Mouse (Mus musculus) v-Abl transformed pro-B cells (cell line): Measurements from ENCODE around the gene Nmnat3.

Source experiments
- in situ Hi-C, 2 experiments: fragments of 400-800 bp; cut with MboI; formaldehyde crosslinking; loops; one replicate each; pipeline ENCODE4 v1.15.1; 2025; ENCODE audit not compliant: unreplicated experiment in 2 of 2

The Nmnat3 gene

DNA sequence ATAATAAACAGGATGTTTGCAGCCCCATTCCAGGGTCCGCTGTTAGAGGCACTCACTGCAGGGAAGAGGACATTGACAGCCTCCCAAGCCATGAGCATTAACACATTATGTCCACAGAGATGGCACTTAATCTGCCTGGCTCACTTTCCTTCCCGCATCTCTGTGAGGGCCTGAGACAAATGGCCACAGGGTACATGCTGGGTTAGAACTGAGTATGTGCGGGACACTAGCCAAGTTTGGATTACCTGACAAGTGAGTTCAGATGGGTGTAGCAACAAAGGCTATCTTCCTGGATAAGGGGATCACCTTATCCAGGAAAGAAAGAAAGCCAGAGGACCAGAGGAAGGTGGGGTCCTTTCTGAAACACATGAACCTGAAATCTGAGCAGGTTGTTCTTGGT lies 59.8 kb downstream of the Nmnat3 start:
- in situ Hi-C loops = no loop called here

DNA sequence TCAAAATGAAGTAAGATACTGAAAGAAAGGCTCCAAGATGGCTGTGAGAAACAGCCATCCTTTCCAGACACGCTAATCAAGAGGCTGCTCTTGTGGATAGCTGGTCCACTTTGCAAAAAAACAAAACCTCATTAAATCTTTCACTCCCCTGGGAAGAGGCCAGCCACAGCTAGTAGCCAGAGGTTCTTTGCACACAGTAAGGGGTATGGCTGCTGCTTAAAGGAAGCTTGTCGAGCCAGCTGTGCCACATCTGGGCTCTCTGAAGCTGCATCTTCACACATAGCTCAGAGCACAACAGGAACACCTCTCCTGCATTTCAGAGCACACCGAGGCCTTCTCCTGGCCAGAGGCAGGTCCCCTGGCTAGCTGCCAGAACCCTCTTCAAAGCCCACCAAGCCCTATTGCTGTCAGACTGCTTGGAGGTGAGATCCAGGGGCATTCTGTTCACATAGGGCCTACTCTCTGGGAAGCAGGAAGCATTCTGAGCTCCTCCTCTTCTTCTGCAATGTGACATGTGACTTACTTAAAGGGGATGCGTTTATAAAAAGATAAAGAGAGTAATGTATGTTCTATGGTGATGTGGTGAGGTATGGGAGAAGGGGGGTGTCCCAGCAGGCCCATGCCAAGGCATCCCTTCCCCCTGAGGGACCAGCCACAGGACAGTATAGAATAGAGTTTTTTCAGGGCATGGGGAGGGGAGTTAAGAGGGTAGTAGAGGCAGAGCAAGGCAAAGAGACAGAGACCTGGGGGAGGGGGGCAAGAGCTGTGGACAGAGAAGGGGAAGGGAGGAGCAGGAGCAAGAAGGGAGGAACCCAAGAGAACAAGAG lies 63.3 kb downstream of the Nmnat3 start:
- in situ Hi-C loops = no loop called here

DNA sequence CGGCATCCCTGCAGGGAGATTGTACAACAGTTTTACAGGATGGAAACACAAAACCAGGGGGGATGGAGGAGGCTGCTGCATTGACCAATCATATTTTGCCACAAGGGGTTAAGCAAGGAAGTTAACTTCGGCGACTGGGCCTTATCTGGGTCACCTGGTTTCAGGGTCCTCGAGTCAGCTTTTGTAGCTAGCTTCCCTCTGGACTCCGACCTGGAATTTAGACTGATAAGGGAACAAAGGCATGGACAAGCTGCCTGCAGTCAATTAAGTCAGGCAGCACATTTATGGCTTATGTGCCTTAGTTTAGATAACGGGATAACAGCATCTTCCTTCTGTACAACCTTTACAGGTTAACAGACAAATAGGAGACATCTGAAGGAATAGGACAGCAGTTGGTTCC lies 65.1 kb downstream of the Nmnat3 start:
- in situ Hi-C loops = no loop called here

DNA sequence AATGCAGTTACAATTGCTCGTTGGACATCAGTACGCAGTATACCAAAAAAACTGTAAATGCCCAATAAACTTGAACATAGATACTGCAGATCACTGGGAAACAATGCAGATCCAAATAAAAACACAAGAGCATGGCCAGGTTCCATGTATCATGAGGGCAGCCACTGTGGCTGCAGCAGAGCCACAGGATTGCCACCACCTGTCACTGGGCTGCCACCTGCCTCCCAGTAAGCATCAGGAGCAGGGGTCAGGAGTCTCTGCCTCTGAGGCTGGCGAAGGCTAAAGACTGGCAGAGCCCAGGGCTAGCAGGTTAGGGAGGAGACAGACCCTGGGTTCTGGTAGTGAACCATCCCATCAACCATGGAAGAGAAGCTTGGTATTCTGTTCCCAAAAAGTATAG lies 67.7 kb downstream of the Nmnat3 start:
- in situ Hi-C loops = no loop called here

DNA sequence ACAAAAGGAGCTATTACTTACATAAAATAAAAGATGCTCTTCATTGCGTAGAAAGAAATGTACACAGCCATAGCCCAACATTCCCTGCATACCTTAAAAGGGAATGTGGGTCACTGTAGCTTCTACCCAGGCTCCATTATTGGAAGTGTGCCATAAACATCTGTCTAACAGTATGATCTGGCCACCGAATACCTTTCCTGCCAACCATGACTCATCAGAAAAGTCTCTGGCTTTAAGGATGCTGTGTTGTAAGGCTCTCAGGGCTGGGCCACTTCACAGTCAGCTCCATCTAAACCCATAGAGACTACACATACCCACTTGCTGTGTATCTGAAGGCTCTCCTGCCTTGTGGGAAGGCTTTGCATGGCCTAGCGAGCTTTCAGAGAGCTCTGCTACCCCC lies 73.8 kb downstream of the Nmnat3 start:
- in situ Hi-C loops = no loop called here

DNA sequence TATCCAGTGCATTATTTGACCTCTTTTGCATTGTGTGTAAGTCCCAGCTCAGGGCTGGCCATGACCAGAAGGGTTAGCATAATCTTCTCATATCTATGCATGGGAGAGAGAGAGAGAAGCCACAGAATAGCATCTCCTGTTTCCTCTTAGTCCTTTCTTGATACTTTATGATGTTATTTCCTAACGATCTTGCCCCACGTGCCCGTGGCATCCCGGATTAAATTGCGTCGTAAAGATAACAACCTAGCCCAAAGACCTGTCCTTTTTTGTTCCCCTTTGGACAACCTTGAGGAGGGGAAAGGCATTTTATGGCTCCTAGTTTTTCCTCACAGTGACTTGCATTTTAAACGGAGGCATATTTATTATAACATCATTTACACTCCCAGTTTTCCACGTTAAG lies 78.8 kb downstream of the Nmnat3 start:
- in situ Hi-C loops = no loop called here

DNA sequence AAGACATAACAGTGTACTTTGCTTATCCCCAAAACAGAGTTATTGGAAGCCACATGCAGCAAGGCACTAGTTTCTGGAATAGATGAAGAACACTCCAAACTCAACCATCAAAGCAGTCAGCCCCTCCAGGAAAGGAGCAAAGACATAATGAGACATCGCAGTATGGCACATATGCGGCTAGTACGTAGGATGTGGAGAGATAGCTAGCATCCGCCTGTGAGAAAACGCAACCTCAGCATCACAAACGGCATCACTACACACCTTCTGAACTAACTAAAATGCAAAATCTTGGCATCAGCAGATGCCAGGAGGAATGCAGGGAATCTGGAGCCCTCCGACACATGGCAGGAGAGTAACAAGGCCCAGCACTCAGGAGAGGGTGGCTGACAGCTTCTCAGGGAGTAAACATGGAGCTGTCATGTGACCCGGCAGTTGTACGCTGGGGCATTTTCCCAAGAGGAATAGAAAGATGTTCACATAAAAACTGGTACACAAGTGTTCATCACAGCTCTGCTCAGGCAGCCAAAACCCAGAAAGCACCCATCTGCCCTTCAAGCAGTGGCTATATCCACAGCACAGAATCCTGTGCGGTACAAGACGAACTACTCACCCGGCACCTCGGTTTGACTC lies 80.2 kb downstream of the Nmnat3 start:
- in situ Hi-C loops = no loop called here

DNA sequence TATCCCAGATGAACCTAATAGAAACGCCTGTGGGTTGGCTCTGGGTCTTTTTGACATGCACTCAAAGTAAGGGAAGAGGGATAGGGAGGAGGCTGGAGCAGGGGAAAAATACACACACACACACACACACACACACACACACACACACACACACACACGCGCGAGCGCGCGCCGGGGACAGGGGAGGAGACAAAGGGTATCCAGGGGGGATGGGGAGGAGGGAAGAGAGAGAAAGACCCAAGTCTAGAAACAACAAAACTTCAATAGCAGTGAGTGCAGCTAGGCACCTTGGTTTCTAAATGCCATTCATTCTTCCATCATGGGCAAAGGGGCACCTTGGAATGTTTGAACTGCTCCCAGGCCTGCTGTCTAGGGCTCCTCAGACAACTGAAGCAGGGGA lies 82.5 kb downstream of the Nmnat3 start:
- in situ Hi-C loops = no loop called here

DNA sequence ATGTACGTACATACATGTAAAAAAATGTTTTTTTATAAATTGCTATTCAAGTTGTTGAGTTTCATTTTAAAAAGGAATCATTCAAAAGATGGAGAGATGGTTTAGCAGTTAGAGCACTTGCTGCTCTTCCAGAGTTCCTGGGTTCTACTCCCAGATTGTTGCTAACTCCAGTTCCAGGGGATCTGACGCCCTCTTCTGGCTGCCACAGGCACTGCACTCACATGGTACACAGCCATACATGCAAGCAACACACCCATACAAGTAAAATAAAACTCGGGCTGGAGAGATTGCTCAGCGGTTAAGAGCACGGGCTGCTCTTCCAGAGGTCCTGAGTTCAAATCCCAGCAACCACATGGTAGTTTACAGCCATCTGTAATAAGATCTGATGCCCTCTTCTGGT lies 86.1 kb downstream of the Nmnat3 start:
- in situ Hi-C loops = no loop called here

DNA sequence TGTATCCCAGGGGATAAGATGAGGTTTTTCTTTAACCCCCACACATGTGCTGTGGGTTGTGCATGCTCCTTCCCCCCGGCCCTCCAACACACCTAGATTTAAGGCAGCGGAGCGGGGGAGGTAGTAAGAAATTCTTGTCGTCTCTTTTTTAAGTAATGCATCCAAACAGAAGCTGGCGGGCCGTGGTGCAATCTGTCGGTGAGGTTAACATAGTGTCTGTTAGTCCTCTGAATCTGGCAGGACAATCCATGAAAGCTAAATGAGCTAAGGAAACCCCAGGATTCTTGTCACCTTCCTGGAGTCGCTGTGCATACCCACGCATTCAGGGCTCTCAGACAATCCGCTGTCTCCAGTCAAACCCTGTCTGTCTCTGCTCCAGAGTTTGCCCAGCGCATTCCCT lies 87.7 kb downstream of the Nmnat3 start:
- in situ Hi-C loops = no loop called here

DNA sequence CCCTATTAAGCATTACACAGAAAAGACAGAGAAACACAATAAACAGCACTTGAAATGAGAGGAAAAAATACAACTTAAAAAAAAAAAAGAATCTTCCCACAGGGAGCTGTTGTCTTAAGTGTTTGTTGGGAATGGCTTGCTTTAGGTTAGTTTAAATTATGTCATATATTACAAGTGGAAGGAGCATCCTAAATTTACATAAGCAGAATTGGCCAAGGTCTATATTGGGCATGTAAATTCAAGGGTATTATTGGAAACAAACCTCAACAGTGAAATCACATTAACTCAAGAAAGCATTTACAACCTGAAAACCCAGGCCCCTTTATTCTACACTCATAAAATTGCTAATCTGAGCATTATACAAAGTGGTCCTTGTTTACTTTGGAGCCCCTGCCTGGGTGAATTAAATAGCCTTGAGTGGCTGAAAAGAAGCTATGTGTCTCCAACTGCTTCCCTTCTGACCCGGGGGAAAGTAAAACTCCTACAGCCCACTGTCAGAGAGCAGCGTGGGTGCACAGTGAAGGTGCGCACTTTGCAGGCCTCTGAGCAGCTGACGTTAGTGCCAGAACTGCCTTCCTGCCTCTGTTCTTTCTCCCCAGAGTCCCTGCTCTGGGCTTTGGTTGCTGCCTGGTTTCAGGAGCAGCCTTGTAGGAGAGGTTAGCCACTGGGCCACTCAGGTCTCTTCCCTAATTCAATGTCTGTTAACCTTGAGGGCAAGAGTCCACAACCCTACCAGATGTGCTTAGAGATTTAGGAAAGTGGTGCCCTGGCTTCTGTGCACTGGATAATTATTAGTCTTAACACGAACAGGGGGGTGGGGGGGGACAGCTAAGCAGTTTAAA lies 88.3 kb downstream of the Nmnat3 start:
- in situ Hi-C loops = no loop called here

DNA sequence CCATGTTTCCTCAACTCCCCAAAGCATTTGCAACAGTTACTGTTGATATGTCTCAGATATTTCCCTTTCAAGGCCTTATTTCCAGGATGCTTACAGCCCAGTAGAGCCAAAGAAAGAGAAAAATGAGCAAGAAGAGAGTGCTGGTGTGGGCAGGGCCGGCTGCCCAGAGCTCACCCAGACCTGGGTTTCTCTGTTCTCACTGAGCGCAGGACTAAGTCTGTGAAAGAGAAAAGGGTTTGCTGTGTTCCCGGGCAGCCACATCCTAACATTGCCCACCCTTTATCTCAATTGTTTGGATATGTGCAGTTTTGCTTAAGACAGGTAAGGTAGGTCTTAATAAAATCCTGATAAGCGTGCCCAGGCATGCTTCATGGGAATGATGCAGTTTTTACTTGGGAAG lies 92.5 kb downstream of the Nmnat3 start:
- in situ Hi-C loops = no loop called here

DNA sequence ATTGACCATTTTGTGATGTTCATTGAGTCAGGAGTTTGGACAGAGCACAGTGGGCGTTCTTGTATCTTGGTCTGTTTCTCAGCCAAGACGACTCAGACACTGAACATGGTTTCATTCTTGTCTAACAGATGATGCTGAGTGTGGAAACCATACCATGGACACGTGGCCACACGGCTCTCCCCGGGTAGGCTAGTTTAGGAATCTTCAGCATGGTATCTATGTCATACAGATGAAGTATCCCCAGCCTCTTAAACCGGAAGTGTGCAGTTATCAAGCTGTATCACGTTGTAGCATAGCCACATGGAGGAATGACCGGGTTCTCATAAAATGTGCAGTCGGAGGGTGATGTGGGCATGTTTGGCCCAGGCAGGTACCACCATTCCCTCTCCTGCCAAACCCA lies 93.4 kb downstream of the Nmnat3 start:
- in situ Hi-C loops = no loop called here

DNA sequence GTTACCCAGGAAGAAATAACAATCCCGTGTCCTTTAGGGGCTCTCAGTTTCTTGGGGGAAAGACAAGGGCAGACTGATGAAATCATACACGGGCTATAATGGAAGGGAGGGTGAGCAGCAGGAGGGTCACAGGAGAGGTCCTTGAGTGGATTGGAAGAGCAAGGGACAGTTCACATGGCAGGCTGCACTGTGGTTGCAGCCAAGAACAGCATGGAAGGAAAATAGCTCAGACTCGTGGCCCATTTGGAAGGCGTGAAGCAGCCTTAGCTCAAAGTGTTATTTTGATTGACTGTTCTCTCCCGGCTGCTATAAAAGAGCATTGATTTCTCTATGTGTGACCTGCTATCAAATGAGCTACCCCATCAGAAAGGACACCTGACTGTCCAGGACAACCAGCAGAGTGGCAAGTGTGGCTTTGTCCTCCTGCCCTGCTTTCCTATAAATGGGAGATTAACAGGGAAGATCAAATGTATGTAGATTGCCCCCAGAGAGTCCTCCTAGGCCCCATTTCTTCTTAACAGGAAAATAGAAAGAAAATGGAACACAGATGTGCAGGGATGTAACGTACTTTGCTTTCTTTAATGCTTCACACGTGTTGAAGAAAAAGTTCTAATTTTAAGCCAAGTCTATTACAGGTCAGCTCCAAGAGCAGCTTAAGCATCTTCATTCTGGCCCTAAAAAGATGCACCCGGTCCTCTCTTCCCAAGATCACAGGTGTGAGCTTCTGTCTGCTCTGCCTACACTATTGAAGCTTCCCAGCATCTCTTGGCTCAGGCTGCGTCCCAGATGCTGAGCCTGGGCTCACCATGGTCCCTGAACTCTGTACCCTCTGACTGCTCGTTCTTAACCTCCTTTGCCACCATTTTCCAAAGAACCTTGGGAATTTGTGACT lies 100.8 kb downstream of the Nmnat3 start:
- in situ Hi-C loops = no loop called here

DNA sequence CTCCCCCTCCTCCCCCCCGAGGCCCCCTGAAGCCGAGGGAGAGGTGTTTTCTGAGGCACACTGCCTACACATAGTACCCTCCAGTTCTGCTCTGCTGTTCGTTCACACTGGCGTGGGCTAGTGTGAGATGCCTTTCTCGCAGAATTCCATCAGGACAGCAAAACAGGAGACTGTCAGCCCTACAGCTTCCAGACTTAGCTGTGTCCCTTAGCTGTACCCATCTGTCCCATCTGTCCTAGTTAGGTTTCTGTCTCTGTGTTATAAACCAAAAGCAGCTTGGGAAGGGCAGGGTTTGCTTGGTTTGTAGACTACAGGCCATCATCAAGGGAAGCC lies 101.4 kb downstream of the Nmnat3 start:
- in situ Hi-C loops = no loop called here

DNA sequence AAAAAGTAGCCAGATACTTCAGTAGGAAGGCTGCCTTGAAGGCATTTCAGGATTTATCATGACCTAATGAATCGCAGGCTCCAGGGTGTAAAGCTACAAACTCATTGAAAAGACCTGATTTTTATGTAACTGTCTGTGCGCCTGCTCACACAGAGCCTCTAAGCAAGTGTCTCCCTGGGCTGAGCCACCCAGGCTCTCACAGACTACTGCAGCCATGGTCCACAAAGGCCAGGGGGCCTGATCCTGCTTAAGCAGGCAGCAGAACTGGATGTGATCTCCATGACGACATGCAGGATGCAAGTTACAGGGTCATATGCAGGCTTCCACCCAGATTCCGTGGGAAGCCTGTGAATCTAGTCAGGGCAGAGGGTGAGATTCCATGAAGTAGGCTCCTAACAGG lies 106.3 kb downstream of the Nmnat3 start:
- in situ Hi-C loops = no loop called here

DNA sequence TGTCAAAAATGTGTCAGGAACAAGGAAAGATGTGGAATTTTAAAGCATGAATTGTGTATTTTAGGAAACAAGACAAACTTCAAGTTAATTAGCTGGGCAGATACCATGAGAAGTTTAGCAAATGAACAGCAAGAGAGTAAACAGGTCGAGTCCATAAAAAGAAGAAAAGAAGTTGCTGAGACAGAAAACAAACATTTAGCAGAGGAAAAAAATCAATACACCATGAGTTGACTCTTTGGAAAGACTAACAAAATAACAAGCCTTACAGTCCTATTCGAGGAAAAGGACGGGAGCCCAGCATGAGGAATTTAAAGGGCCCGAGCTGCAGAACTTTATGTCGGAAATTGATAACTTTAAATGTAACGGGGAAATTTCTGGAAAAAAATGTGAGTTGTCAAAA lies 110.0 kb downstream of the Nmnat3 start:
- in situ Hi-C loops = no loop called here

DNA sequence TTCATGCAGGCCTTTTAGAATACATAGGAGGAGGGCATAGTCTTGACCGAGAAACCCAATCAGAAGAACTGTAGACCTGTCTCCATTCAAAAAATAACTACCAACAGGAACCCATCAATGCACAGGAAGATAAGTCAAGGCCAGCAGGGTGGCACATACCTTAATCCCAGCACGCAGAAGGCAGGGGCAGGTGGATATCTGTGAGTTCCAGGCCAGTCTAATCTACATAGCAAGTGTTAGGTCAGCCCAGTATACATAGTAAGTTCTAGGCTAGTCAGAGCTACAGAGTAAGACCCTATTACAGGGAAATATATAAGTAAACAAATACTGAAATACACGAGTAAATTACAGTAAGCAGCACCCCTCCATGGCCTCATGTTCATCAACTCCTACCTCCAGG lies 110.6 kb downstream of the Nmnat3 start:
- in situ Hi-C loops = no loop called here

DNA sequence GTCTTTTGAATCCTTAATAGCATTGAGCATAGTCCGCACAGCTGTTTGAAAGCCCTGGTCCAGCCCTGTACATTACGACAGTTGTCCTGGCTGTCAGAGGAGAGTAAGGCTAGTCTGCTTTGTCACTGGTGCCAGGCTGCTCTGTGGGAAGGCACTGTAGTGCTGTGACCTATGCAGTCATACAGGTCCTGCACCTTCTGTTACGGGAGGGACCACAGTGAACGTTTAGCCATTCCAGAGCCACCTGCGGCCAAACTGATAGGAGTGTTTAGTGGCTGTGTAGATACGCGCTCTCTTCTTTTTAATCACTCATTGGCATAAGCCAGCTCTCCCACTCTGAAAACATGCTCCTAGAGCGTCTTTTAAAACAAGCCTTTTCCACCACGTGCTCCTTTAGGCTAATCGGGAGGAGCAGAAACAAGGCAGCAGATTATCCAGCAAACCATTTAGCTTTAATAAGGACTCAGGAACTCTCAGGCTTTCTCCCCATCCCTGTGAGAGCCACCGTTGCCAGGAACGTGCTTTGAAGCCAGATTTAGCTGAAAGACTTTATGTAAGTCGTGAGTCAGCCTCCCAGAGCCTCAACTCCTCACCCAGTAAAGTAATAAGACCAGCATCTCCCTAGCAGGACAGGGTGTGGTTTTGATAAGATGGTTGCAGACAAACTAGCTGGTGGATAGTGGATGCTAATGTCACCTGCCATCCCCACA lies 113.1 kb downstream of the Nmnat3 start:
- in situ Hi-C loops = loop anchor here (25.0 kb wide), 2 partner anchors 412 to 562 kb away; partner anchors contain the start of gene Foxl2 (in 1 of the 2)

DNA sequence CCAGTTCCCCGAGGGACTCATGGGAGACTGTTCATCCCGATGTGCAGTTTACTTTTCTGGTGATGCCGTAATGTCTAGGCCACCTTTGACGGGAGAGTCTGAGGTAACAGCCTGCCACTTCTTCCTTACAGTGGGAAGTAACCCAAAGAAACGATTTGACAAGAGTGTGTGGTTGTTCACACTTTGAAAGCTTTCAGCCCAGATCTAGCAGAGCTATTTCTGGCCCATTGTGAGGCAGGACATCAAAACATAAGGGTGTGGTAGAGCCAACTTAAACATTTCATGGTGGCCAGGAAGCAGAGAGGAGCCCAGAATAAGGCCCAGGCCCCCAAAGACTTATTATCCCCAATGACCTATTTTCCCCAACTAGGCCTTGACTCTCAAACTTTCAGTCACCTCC lies 114.4 kb downstream of the Nmnat3 start:
- in situ Hi-C loops = loop anchor here (25.0 kb wide), 2 partner anchors 411 to 561 kb away; partner anchors contain the start of gene Foxl2 (in 1 of the 2)
